15 mouse cellular contexts compared by ENCODE assay signal in the genomic region with DNA sequence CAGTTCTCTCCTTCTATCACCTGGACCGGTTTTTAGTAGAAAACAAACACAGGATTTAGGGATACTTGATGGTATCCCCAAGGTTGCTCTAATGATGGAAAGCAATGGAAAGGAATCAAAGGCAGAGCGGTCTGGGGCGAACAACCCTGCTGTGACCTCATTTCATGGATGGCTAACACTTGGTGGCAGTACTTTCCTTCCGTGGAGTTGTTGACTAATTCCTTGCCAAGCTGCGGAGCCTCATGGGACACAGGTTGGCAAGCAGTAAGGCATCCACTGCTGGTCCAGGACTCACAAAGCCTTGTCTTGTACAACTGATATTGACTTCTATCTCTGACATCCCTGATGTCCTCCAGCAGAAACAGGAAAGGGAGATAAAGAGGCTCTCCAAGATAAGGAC. TPM values are rescaled to one million over a fixed set of nuclear protein-coding genes. Genes with fewer than 3 reads are reported as not detected.
DNase-seq lines count a peak whose midpoint lies in the region; ATAC-seq and TF ChIP-seq lines count a peak whose summit lies in the region.
"Had no signal": no experiment of that assay in that cellular context is flagged by ENCODE, and none has a peak within 500 bp of the region (broad histone marks: within the 10 kb centered on the region; RNA-seq: fewer than 3 reads in every experiment).

No protein-coding gene starts in this region.

- H3K4me2 ChIP-seq in heart, embryonic 16.5 days (ENCODE audit: low read depth, low read length) = no peak overlapping the region
- H3K4me2 ChIP-seq: hindbrain, embryonic 12.5 days had no signal

- H3K36me3 ChIP-seq in heart, adult 2 months (ENCODE audit: control insufficient read depth, insufficient read depth, low read length) = peaks cover 15% of the 10 kb centered on the region
- H3K36me3 ChIP-seq in heart, embryonic 16.5 days (ENCODE audit: control insufficient read depth, insufficient read depth) = no peaks in the 10 kb centered on the region
- H3K36me3 ChIP-seq: hindbrain, embryonic 12.5 days; limb, embryonic 10.5 days had no signal

- no peak for TF ChIP-seq POLR2A in heart, adult 2 months (IDR thresholded peaks at IDR 0.05; ENCODE audit: insufficient read depth, low read depth, low read length)

- WGBS in heart, adult 2 months = 55% methylated on average over 5 of the region's 5 CpGs
- WGBS in heart, embryonic 16.5 days = 73% methylated on average over 5 of the region's 5 CpGs

- H3K9ac ChIP-seq in heart, adult 2 months (ENCODE audit: low read depth, low read length) = no peak overlapping the region; the same call in 1 of the 2 replicates
- no peak overlapping the region for H3K9ac ChIP-seq in heart, embryonic 16.5 days (ENCODE audit: low read length)
- H3K9ac ChIP-seq: hindbrain, embryonic 12.5 days; liver, postnatal 0 days had no signal

- H3K27ac ChIP-seq in heart, adult 2 months = peak overlapping the region; percentile 65
- peak overlapping the region; percentile 66 for H3K27ac ChIP-seq in heart, embryonic 16.5 days (ENCODE audit: low read length)
- H3K27ac ChIP-seq: hindbrain, embryonic 12.5 days; limb, embryonic 10.5 days had no signal

- TF ChIP-seq EP300 in heart, adult 2 months (IDR thresholded peaks at IDR 0.05; ENCODE audit: insufficient read depth, low read depth, low read length) = 0 out of 2 replicates have a peak, but pooled peaks have one; percentile 7

- H3K9me3 ChIP-seq in heart, embryonic 16.5 days (replicated peaks; ENCODE audit: control insufficient read depth, low read length) = no peaks in the 10 kb centered on the region
- H3K9me3 ChIP-seq: hindbrain, embryonic 12.5 days; limb, embryonic 10.5 days had no signal

- ATAC-seq in heart, embryonic 16.5 days (replicated peaks; ENCODE audit: extremely low read depth, insufficient read depth, low FRiP score) = no peak
- no peak for ATAC-seq in CD4-positive, CD25-positive, alpha-beta regulatory T cell, adult 4 months
- ATAC-seq: liver, postnatal 0 days had no signal

- DNase-seq in heart, adult 2 months = peak; percentile 64 to 73
- no peak for DNase-seq in heart, adult 8-10 months (ENCODE audit: low spot score)
- DNase-seq in brain, adult 2 months (ENCODE audit: low read depth, low spot score) = peak; percentile 69
- peak; percentile 53 for DNase-seq in cerebellum, adult 9-10 months
- DNase-seq in retina, embryonic 14.5 days (ENCODE audit: low spot score) = no peak
- no peak for DNase-seq in layer of hippocampus, postnatal 36 days
- DNase-seq: embryo, embryonic 11 days; kidney, adult 11 months; liver, postnatal 0 days had no signal

- H3K4me3 ChIP-seq in heart, adult 2 months = no peak overlapping the region
- H3K4me3 ChIP-seq in heart, embryonic 16.5 days (ENCODE audit: low read length) = no peak overlapping the region
- H3K4me3 ChIP-seq: erythroblast, embryonic 14.5 days; hindbrain, embryonic 12.5 days; limb, embryonic 10.5 days; megakaryocyte, embryonic 14.5 days had no signal

- intact Hi-C loops in heart, adult 2 months (cut with DNase I) = loop anchor here (5.0 kb wide), 1 partner anchor 86 kb away; no protein-coding TSS in a partner anchor

- TF ChIP-seq CTCF in heart, adult 2 months (IDR thresholded peaks at IDR 0.05) = 0 out of 2 replicates have a peak, but pooled peaks have one; percentile 12

- peaks cover 25% of the 10 kb centered on the region for H3K4me1 ChIP-seq in heart, adult 2 months (ENCODE audit: control insufficient read depth, insufficient read depth, low read length)
- H3K4me1 ChIP-seq in heart, embryonic 16.5 days (ENCODE audit: control insufficient read depth, insufficient read depth, low read length) = peaks cover 6% of the 10 kb centered on the region; the same call in 1 of the 2 replicates
- H3K4me1 ChIP-seq: hindbrain, embryonic 12.5 days; limb, embryonic 10.5 days; megakaryocyte, embryonic 14.5 days had no signal

- H3K79me2 ChIP-seq in heart, adult 2 months (replicated peaks; ENCODE audit: control insufficient read depth, insufficient read depth, low read length) = no peaks in the 10 kb centered on the region

- H3K27me3 ChIP-seq in heart, adult 2 months (ENCODE audit: control insufficient read depth, insufficient read depth, low read length) = no peaks in the 10 kb centered on the region
- no peaks in the 10 kb centered on the region for H3K27me3 ChIP-seq in heart, embryonic 16.5 days (ENCODE audit: control insufficient read depth, insufficient read depth, low read length)
- H3K27me3 ChIP-seq: hindbrain, embryonic 12.5 days; megakaryocyte, embryonic 14.5 days had no signal

RNA-seq across cellular contexts. Expression of gene Gphb5, which starts 48.1 kb away (rescaled TPM):
- total RNA-seq in heart, adult 2 months (2021) = not detected
- not detected in 2 replicates for polyA plus RNA-seq in heart, adult 2 months (2012; rRNA removed)
- total RNA-seq in heart, adult 8-10 months (2022) = not detected
- 0.08 TPM in 1 of 2 replicates, not detected in the other for polyA plus RNA-seq in heart, embryonic 16.5 days (2015; fragmentation: Nextera tagmentation; extraction: Ambion mirVana)
- under 1 TPM in 1 of 2 experiments, not detected in 1; 0.20 TPM for polyA plus RNA-seq in CD4-positive, CD25-positive, alpha-beta regulatory T cell, adult 4 months (2017; shearing (Covaris generic))
- total RNA-seq in layer of hippocampus, postnatal 36 days (2021) = not detected
- polyA plus RNA-seq: erythroblast, embryonic 14.5 days; hindbrain, embryonic 12.5 days; limb, embryonic 10.5 days; liver, postnatal 0 days had no signal

Comparison
In these comparisons a context has a peak if more than half of its experiments do, and no peak if none do; other contexts are left out.
1. DNase-seq: peak in heart, adult 2 months (2 of 2), brain, adult 2 months (single experiment) and cerebellum, adult 9-10 months (single experiment); none in heart, adult 8-10 months (single experiment), retina, embryonic 14.5 days (single experiment) and layer of hippocampus, postnatal 36 days (0 of 2).